Mouse (Mus musculus) myocyte (in vitro differentiated cells): ENCODE measurements around the gene Pitx2.

ENCODE experiments used
- MAX ChIP-seq: IDR thresholded peaks from one replicate; pipeline ENCODE4 v1.6.1; 2011; ENCODE audit warnings: low read depth, mild to moderate bottlenecking, control low read depth
- MYOD1 ChIP-seq, 3 experiments: IDR thresholded peaks; one replicate each; pipeline ENCODE4 v1.6.1; 2011; ENCODE audit warnings: control low read depth in 2 of 3, low read depth in 2 of 3, mild to moderate bottlenecking in 2 of 3, moderate library complexity in 1 of 3; ENCODE audit not compliant: insufficient read length in 2 of 3, control insufficient read depth in 1 of 3
- MYOG ChIP-seq, 3 experiments: IDR thresholded peaks; one replicate each; pipeline ENCODE4 v1.6.1; 2011; ENCODE audit warnings: control low read depth in 2 of 3, low read depth in 2 of 3, mild to moderate bottlenecking in 2 of 3; ENCODE audit not compliant: insufficient read length in 2 of 3, control insufficient read depth in 1 of 3, insufficient read depth in 1 of 3
- POLR2AphosphoS2 ChIP-seq: IDR thresholded peaks from one replicate; pipeline ENCODE4 v1.6.1; 2011; ENCODE audit warnings: low read depth, control low read depth; ENCODE audit not compliant: insufficient read length
- REST ChIP-seq: IDR thresholded peaks from one replicate; pipeline ENCODE4 v1.6.1; 2011; ENCODE audit warnings: mild to moderate bottlenecking, control low read depth, moderate library complexity; ENCODE audit not compliant: insufficient read depth, insufficient read length
- USF1 ChIP-seq: IDR thresholded peaks from one replicate; pipeline ENCODE4 v1.6.1; 2011; ENCODE audit warnings: low read depth, mild to moderate bottlenecking, control low read depth, moderate library complexity

DNA sequence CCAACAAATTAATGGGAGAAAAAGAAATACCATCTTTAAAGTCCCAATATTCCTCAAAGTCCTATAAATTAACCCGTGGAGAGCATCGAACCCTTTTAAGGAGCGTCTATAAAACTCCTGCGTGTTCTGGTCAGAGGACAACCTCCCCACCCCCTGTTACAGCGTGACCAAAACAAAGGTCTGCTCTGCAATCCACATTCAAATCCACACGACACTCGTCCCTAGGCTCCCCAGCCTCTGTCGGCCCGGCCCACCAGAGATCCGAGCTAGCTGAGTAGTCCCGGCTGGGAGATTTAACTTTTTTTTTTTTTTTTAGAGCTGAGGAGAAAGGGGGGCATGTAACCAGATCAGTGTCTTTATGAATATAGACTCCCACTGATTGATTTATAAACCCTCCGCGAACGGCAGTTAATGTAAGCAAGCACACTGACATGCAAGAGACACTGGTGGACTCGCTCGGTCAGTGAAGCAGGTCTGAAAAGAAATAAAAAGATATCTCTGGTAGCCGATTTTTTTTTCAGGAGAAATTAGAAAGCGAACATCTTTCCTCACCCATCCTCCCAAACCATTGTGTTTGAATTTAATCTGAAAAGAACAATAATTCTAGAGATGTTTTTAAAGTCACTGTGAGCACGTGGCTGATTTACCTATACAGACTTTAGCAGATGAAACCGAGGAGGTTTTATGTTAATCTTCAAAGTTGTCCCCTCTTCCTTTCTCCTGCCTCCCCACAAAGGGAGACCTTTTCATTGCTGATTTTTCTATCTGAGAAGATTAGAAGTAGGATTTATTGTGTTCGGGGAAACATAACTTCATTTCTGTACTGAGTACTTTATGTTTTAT lies 23.0 kb downstream of the Pitx2 start:
- TF ChIP-seq POLR2AphosphoS2 (no peak), USF1 (no peak), MYOD1 (IDR thresholded peaks at IDR 0.05; ENCODE audit: control insufficient read depth in 1 of 3, insufficient read length in 2 of 3, low read depth in 2 of 3) (no peak), MAX (no peak), REST (no peak), MYOG (IDR thresholded peaks at IDR 0.05; ENCODE audit: control insufficient read depth in 1 of 3, insufficient read depth in 1 of 3, insufficient read length in 2 of 3, low read depth in 2 of 3) (no peak)
